Mouse (Mus musculus): ENCODE data around the gene R3hcc1l. TPM values are rescaled to one million over a fixed set of nuclear protein-coding genes. Genes with fewer than 3 reads are reported as not detected.

The R3hcc1l gene
- polyA plus RNA-seq, 1 experiment from 2014 or later: 36.9 TPM

Other genes with a start within 250 kb of the R3hcc1l start
- 5.8 and 8.4 TPM in 2 replicates for gene Crtac1, start 87.0 kb upstream of the R3hcc1l start, polyA plus RNA-seq (2014; fragmentation: Nextera tagmentation; extraction: Ambion mirVana)
- gene Loxl4, start 94.1 kb downstream of the R3hcc1l start, polyA plus RNA-seq (2014; fragmentation: Nextera tagmentation; extraction: Ambion mirVana): 0.06 and 0.28 TPM in 2 replicates
- 0.52 and 0.53 TPM in 2 replicates for gene Pyroxd2, start 234.0 kb downstream of the R3hcc1l start, polyA plus RNA-seq (2014; fragmentation: Nextera tagmentation; extraction: Ambion mirVana)

Measured in embryonic facial prominence, embryonic 11.5 days (tissue).